8 mouse cellular contexts compared by ENCODE assay signal in genomic region chr1:138843361-138844091, GRCm38 (mm10). TPM values are rescaled to one million over a fixed set of nuclear protein-coding genes. Genes with fewer than 3 reads are reported as not detected.
DNase-seq lines count a peak whose midpoint lies in the region; ATAC-seq and TF ChIP-seq lines count a peak whose summit lies in the region.

No protein-coding gene starts in this region.

- TF ChIP-seq POLR2A in ES-Bruce4 (IDR thresholded peaks at IDR 0.05; ENCODE audit: insufficient read depth, low read length), result no peak

- under 1% methylated on average over 35 of the region's 35 CpGs for WGBS in kidney, embryonic 14.5 days
- WGBS in forebrain, embryonic 12.5 days, result under 1% methylated on average over 35 of the region's 35 CpGs
- WGBS in limb, embryonic 10.5 days, result under 1% methylated on average over 35 of the region's 35 CpGs

- H3K9ac ChIP-seq in kidney, embryonic 14.5 days (ENCODE audit: low read depth, low read length), result no peak overlapping the region
- H3K9ac ChIP-seq in ES-Bruce4 (ENCODE audit: low read depth, poor library complexity, severe bottlenecking), result 0 out of 2 replicates have a peak overlapping the region, but pooled peaks have one; percentile 37
- H3K9ac ChIP-seq in forebrain, embryonic 12.5 days, result peak overlapping the region; percentile 61

- peak overlapping the region; percentile 46 for H3K4me2 ChIP-seq in kidney, embryonic 14.5 days (replicated peaks; ENCODE audit: low read depth, low read length)
- peak overlapping the region; percentile 61 for H3K4me2 ChIP-seq in forebrain, embryonic 12.5 days

- no peak for DNase-seq in kidney, adult 18-20 months
- DNase-seq in limb, embryonic 10.5 days (ENCODE audit: low spot score), result peak; percentile 75
- DNase-seq in natural killer cell, adult 2 months (ENCODE audit: low spot score in 2 of 2), result peak; percentile 45 to 51
- DNase-seq in left cerebral cortex, adult 11 months (ENCODE audit: low spot score), result no peak
- no peak for DNase-seq in right cerebral cortex, postnatal 36 days (ENCODE audit: low spot score in 2 of 2)

- H3K9me3 ChIP-seq in kidney, embryonic 14.5 days (ENCODE audit: control insufficient read depth, low read length), result no peaks in the 10 kb centered on the region
- H3K9me3 ChIP-seq in ES-Bruce4 (replicated peaks; ENCODE audit: control insufficient read depth, insufficient read depth, low read length, poor library complexity, severe bottlenecking), result peaks cover 9% of the 10 kb centered on the region
- no peaks in the 10 kb centered on the region for H3K9me3 ChIP-seq in forebrain, embryonic 12.5 days
- H3K9me3 ChIP-seq in limb, embryonic 10.5 days (replicated peaks), result no peaks in the 10 kb centered on the region

- H3K27me3 ChIP-seq in kidney, embryonic 14.5 days (ENCODE audit: control insufficient read depth, insufficient read depth, low read length), result peaks cover 73% of the 10 kb centered on the region
- peaks cover 20% of the 10 kb centered on the region for H3K27me3 ChIP-seq in ES-Bruce4 (ENCODE audit: control insufficient read depth, insufficient read depth, low read length, poor library complexity, severe bottlenecking)
- peaks cover 86% of the 10 kb centered on the region for H3K27me3 ChIP-seq in forebrain, embryonic 12.5 days
- H3K27me3 ChIP-seq in limb, embryonic 10.5 days (ENCODE audit: low read depth, poor library complexity, severe bottlenecking), result peaks cover 62% of the 10 kb centered on the region

- H3K27ac ChIP-seq in kidney, embryonic 14.5 days (ENCODE audit: low read depth, low read length), result no peak overlapping the region
- no peak overlapping the region for H3K27ac ChIP-seq in ES-Bruce4 (ENCODE audit: insufficient read depth, low read length)
- peak overlapping the region; percentile 91 for H3K27ac ChIP-seq in forebrain, embryonic 12.5 days
- peak overlapping the region; percentile 98 for H3K27ac ChIP-seq in limb, embryonic 10.5 days

- TF ChIP-seq CTCF in ES-Bruce4 (IDR thresholded peaks at IDR 0.05; ENCODE audit: low read depth, low read length), result no peak

- no peaks in the 10 kb centered on the region for H3K36me3 ChIP-seq in kidney, embryonic 14.5 days (ENCODE audit: control insufficient read depth, insufficient read depth, low read length)
- H3K36me3 ChIP-seq in ES-Bruce4 (ENCODE audit: control insufficient read depth, insufficient read depth, low read length, poor library complexity, severe bottlenecking), result no peaks in the 10 kb centered on the region
- H3K36me3 ChIP-seq in forebrain, embryonic 12.5 days (replicated peaks), result no peaks in the 10 kb centered on the region
- peaks cover 25% of the 10 kb centered on the region for H3K36me3 ChIP-seq in limb, embryonic 10.5 days

- peak overlapping the region; percentile 27 for H3K4me3 ChIP-seq in kidney, embryonic 14.5 days (ENCODE audit: low read length)
- peak overlapping the region; percentile 21 for H3K4me3 ChIP-seq in ES-Bruce4 (ENCODE audit: low read depth, low read length)
- H3K4me3 ChIP-seq in forebrain, embryonic 12.5 days (replicated peaks), result peak overlapping the region; percentile 40
- H3K4me3 ChIP-seq in limb, embryonic 10.5 days, result peak overlapping the region; percentile 79

- peaks cover 7% of the 10 kb centered on the region; the same call in 1 of the 2 replicates for H3K4me1 ChIP-seq in kidney, embryonic 14.5 days (ENCODE audit: control insufficient read depth, insufficient read depth, low read length)
- no peaks in the 10 kb centered on the region for H3K4me1 ChIP-seq in ES-Bruce4 (ENCODE audit: control insufficient read depth, insufficient read depth, low read length)
- H3K4me1 ChIP-seq in forebrain, embryonic 12.5 days, result peaks cover 46% of the 10 kb centered on the region
- peaks cover 66% of the 10 kb centered on the region for H3K4me1 ChIP-seq in limb, embryonic 10.5 days

- ATAC-seq in kidney, embryonic 14.5 days (ENCODE audit: low FRiP score, low TSS enrichment), result no peak
- ATAC-seq in forebrain, embryonic 12.5 days (ENCODE audit: low FRiP score), result peak; percentile 53

- no peak for TF ChIP-seq EP300 in ES-Bruce4 (IDR thresholded peaks at IDR 0.05; ENCODE audit: insufficient read depth, low read depth, low read length)

RNA-seq across cellular contexts. Expression of gene Lhx9, which starts 4.9 kb away (rescaled TPM):
- 0.07 TPM in 1 of 2 replicates, not detected in the other for polyA plus RNA-seq in kidney, embryonic 14.5 days (2014; fragmentation: Nextera tagmentation; extraction: Ambion mirVana)
- 0.43 and 0.48 TPM in 2 replicates for polyA plus RNA-seq in ES-Bruce4 (2011; ENCODE audit: insufficient read depth, insufficient read length, low read depth, missing spikeins)
- 37.2 and 44.5 TPM in 2 replicates for polyA plus RNA-seq in forebrain, embryonic 12.5 days (2016; fragmentation: Nextera tagmentation; extraction: Ambion mirVana)
- polyA plus RNA-seq in limb, embryonic 10.5 days (2016; fragmentation: Nextera tagmentation; extraction: Ambion mirVana), result 110 and 114 TPM in 2 replicates

RNA-seq across cellular contexts. Expression of gene 2310009B15Rik, which starts 13.1 kb away (rescaled TPM):
- polyA plus RNA-seq in kidney, embryonic 14.5 days (2014; fragmentation: Nextera tagmentation; extraction: Ambion mirVana), result 47.8 and 58.4 TPM in 2 replicates
- 8.6 and 8.9 TPM in 2 replicates for polyA plus RNA-seq in ES-Bruce4 (2011; ENCODE audit: insufficient read depth, insufficient read length, low read depth, missing spikeins)
- polyA plus RNA-seq in forebrain, embryonic 12.5 days (2016; fragmentation: Nextera tagmentation; extraction: Ambion mirVana), result 55.5 and 61.9 TPM in 2 replicates
- polyA plus RNA-seq in limb, embryonic 10.5 days (2016; fragmentation: Nextera tagmentation; extraction: Ambion mirVana), result 60.2 and 60.6 TPM in 2 replicates

Comparison
In these comparisons a context has a peak if more than half of its experiments do, and no peak if none do; other contexts are left out.
1. H3K27ac ChIP-seq: peak in forebrain, embryonic 12.5 days (single experiment) and limb, embryonic 10.5 days (single experiment); none in kidney, embryonic 14.5 days (single experiment) and ES-Bruce4 (single experiment).
2. H3K4me3 ChIP-seq: peak in every context shown above with its lines; median percentile 79 in limb, embryonic 10.5 days; 40 in forebrain, embryonic 12.5 days; 27 in kidney, embryonic 14.5 days; 21 in ES-Bruce4.
3. DNase-seq: peak in limb, embryonic 10.5 days (single experiment) and natural killer cell, adult 2 months (2 of 2); none in kidney, adult 18-20 months (single experiment), left cerebral cortex, adult 11 months (single experiment) and right cerebral cortex, postnatal 36 days (0 of 2).
4. RNA of gene Lhx9, which starts 4.9 kb away (polyA plus RNA-seq): 110 to 114 TPM in limb, embryonic 10.5 days and 37.2 to 44.5 TPM in forebrain, embryonic 12.5 days; 0.43 to 0.48 TPM in ES-Bruce4 and 0.07 TPM in kidney, embryonic 14.5 days; every median in the first group is over 10 times any median in the second.